15 mouse cellular contexts compared by ENCODE assay signal in the genomic region with DNA sequence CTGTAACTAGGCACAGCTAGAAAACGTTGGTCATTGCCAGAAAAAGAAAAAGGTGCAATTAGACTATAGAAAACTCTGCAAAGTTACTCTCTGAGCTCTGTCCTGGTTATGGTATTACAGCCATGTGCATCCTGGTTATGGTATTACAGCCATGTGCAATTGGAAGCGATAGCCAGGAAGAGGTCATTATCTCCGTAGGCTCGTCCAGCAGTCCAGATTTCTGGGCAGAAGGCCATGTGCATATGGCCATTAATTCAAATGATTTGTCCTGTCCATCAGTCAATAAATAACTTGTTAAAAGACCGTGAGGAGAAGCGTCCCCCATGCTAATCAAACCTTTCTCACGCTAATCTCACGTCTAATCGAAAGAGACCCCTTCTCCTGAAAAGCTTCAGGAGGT.
"Had no signal": no experiment of that assay in that cellular context is flagged by ENCODE, and none has a peak within 500 bp of the region (broad histone marks: within the 10 kb centered on the region; RNA-seq: fewer than 3 reads in every experiment).

No protein-coding gene starts in this region.

- H3K4me2 ChIP-seq: midbrain, embryonic 12.5 days; neural tube, embryonic 12.5 days; stomach, embryonic 15.5 days had no signal

- H3K9ac ChIP-seq: liver, embryonic 14.5 days; midbrain, embryonic 12.5 days; neural tube, embryonic 12.5 days; stomach, embryonic 15.5 days had no signal

- H3K27ac ChIP-seq: liver, embryonic 14.5 days; midbrain, embryonic 10.5 days; midbrain, embryonic 12.5 days; neural tube, embryonic 12.5 days; stomach, embryonic 15.5 days; stomach, postnatal 0 days had no signal

- DNase-seq: lung, adult 18-20 months; lung, postnatal 10 days; lung, postnatal 4 days; midbrain, embryonic 14.5 days; right cerebral cortex, postnatal 14 days; thymus, adult 2 months; thymus, postnatal 25 days; thymus, postnatal 4 days had no signal

- ATAC-seq: midbrain, embryonic 16.5 days had no signal

- H3K27me3 ChIP-seq: midbrain, embryonic 12.5 days; neural tube, embryonic 12.5 days; stomach, embryonic 15.5 days had no signal

- H3K4me1 ChIP-seq: midbrain, embryonic 10.5 days; midbrain, embryonic 12.5 days; neural tube, embryonic 12.5 days; stomach, embryonic 15.5 days had no signal

- H3K36me3 ChIP-seq: midbrain, embryonic 10.5 days; midbrain, embryonic 12.5 days; neural tube, embryonic 12.5 days; stomach, embryonic 15.5 days had no signal

- H3K4me3 ChIP-seq: midbrain, embryonic 10.5 days; midbrain, embryonic 12.5 days; neural tube, embryonic 12.5 days; stomach, embryonic 15.5 days had no signal

- H3K9me3 ChIP-seq: midbrain, embryonic 10.5 days; midbrain, embryonic 12.5 days; neural tube, embryonic 12.5 days; stomach, embryonic 15.5 days had no signal
